Mouse (Mus musculus) forelimb bud, embryonic 11.5 days (tissue): ENCODE measurements at regions not wholly inside any gene's neighbourhood (a gene's known extent, or its start where the extent isn't known, plus 50 kb on each side); places are given as distances from the start of the nearest gene placed in this dataset.
"Not testable (repeated sequence)": the region's sequence is repeated elsewhere in the genome, so short reads cannot be mapped to it uniquely, and the experiment has no call there.

Experiments used
- DNase-seq: peaks from one replicate; pipeline ENCODE4 v3.0.0-alpha.2; 2012; ENCODE audit warnings: low read depth, low spot score

- DNase-seq: no peak
Observed at GRCm38 (mm10) chr2:116444163-116444562, 378.5 kb upstream of the Meis2 start.

- DNase-seq: peak; percentile 25
Observed at GRCm38 (mm10) chr2:116440252-116440651, 374.6 kb upstream of the Meis2 start.

GRCm38 (mm10) chr2:116433481-116433880, 367.8 kb upstream of the Meis2 start:
- DNase-seq: no peak

GRCm38 (mm10) chr2:116424131-116424530, 358.5 kb upstream of the Meis2 start:
- DNase-seq: no peak

GRCm38 (mm10) chr2:116417428-116418195, 352.0 kb upstream of the Meis2 start:
- no peak for DNase-seq

GRCm38 (mm10) chr2:116415742-116416141, 350.1 kb upstream of the Meis2 start:
- no peak for DNase-seq

- no peak for DNase-seq
Observed at GRCm38 (mm10) chr2:116402113-116402512, 336.5 kb upstream of the Meis2 start.

- DNase-seq: no peak
Observed at GRCm38 (mm10) chr2:116399966-116400365, 334.3 kb upstream of the Meis2 start.

- no peak for DNase-seq
Observed at GRCm38 (mm10) chr2:116368811-116369210, 303.2 kb upstream of the Meis2 start.

GRCm38 (mm10) chr2:116364136-116364535, 298.5 kb upstream of the Meis2 start:
- no peak for DNase-seq

- DNase-seq: no peak
Observed at GRCm38 (mm10) chr2:116358145-116358544, 292.5 kb upstream of the Meis2 start.

GRCm38 (mm10) chr2:116348530-116348914, 282.9 kb upstream of the Meis2 start:
- DNase-seq: no peak

- no peak for DNase-seq
Observed at GRCm38 (mm10) chr2:116347827-116348529, 282.3 kb upstream of the Meis2 start.

- DNase-seq: no peak
Observed at GRCm38 (mm10) chr2:116331801-116332200, 266.2 kb upstream of the Meis2 start.

- DNase-seq: no peak
Observed at GRCm38 (mm10) chr2:116322039-116322770, 256.6 kb upstream of the Meis2 start.

GRCm38 (mm10) chr2:116299551-116299950, 233.9 kb upstream of the Meis2 start:
- DNase-seq: no peak

- no peak for DNase-seq
Observed at GRCm38 (mm10) chr2:116289886-116290285, 224.2 kb upstream of the Meis2 start.

GRCm38 (mm10) chr2:116243191-116243590, 177.6 kb upstream of the Meis2 start:
- DNase-seq: not testable (repeated sequence)

GRCm38 (mm10) chr2:116236731-116237130, 171.1 kb upstream of the Meis2 start:
- DNase-seq: no peak

- DNase-seq: no peak
Observed at GRCm38 (mm10) chr2:116232793-116233192, 167.2 kb upstream of the Meis2 start.

- DNase-seq: peak; percentile 6
Observed at GRCm38 (mm10) chr2:116216418-116216817, 150.8 kb upstream of the Meis2 start.
